Mouse (Mus musculus): ENCODE measurements around the gene Cnot6. TPM values are rescaled to one million over a fixed set of nuclear protein-coding genes. Genes with fewer than 3 reads are reported as not detected.
A peak's percentile ranks its signal among the peaks of the same experiment; 100 is the strongest.

The Cnot6 gene
- total RNA-seq (2021), result 10 to 100 TPM; 48.3 to 48.8 TPM
- long read RNA-seq, full-length matches to known transcripts, result 36 of 41 reads
- long read RNA-seq, partial matches to known transcripts, result 2 of 41 reads
- long read RNA-seq, other reads (novel, unspliced or antisense), result 3 of 41 reads

DNA sequence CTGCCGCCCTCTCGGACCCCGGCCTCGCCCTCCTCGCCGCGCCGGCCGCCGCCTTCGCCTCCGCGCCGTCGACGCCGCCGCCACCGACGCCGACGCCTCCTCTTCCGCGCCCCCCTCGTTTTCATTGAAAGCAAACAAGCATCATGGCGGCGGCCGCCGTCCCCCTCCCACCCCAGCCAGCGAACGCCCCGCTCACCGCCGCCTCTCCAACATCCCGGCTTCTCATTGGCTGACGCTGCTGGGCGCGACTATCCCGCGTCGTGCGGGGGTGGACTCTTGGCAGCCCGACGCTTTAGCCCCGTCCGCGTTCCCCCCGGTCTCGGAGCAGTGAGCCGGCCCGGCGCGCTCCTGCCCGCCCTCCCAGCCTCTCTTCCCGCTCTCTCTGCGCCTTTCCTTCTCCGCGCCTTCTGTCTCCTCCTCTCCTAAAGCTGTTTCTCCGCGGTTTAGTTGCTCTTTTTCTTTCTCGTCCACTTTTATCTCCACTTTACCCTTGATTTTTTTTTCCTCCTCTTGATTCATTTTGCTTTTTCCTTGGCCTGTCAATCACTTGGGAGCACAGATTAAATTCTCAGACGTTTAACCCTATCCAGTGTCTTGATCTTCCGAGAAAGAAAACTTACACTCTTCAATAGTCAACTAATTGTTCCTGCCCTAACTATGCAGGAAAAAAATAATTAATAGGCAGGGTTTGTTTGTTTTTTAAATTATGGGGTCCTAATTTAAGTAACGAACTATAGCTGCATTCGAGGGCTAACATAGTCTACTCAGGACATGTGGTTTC is at the start of gene Cnot6:
TSS of gene Cnot6 (minus strand) at position 169 of the 781 bp plus-strand sequence.
- peak; percentile 97 for DNase-seq (ENCODE audit: low spot score in 2 of 2)

DNA sequence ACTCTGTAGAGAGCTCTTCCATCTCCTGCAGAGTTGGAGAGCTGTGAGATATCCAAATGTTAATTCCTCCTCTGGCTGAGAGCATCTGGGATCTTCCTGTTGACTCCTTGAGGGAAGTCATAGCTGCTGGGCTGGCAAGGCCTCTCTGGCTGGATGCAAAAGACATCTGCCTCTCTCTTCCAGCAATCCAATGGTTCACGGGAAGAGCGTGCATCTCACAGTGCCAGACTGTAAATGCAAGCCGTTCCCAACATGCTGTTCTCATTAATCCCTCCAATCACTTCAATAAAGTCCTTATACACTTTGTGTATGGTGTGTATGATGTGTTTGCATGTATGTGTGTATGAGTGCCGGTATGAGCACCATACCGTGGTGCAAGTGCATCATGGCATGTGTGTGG is 48.6 kb upstream of the Cnot6 start:
- DNase-seq (ENCODE audit: low spot score in 2 of 2), result no peak

DNA sequence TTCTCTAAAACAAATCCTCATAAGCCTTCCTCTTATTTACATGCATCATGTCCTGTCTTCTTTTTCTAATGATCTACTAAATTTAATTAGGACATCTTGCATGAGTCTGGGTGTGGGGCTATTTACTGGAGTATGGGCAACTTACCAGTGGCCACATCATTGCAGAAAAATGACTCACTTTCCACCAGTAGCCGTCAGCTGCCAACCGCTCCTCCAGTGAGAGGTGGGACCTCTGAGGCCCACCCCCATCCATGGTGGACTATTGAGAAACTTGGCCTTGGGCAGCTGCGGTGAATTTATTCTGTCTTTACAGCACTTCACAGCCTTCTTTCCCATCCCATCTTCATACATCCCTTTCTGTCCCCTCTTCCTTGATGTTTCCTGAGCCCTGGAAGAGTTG is 45.6 kb upstream of the Cnot6 start:
- DNase-seq (ENCODE audit: low spot score in 2 of 2), result no peak

DNA sequence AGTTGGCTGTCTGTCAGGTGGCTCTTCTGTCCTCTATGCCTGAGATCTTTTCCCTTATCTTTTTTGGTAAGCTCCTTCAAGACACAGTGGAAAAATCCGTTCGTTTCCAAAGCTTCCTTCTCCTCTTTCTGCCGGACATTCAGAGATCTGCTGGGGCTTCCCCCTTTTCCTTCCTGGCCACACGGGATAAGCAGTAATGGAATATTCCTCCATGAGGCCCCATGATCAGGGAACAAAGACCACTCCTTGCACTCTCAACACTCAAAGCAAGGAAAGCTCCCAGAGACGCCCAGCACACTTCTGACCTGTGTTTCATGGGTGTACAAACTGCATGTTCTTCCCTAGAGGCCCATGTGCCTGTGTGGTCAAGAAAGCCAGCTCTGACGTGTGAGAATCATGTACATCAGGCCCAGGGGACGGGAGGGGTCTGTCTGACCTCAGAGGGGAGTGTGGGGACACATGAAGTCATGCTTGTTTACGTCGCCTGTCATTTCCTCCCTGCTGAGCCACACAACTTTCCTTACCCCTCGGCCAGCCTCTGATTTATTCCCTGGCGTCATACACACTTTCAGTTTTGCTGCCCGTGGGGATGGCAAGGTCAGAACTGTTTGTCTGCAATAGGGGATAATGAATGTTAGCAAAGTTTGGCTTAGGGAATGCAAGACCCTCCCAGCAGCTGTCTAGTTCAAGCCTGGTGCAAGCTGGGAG is 42.6 kb upstream of the Cnot6 start:
- no peak for DNase-seq (ENCODE audit: low spot score in 2 of 2)

DNA sequence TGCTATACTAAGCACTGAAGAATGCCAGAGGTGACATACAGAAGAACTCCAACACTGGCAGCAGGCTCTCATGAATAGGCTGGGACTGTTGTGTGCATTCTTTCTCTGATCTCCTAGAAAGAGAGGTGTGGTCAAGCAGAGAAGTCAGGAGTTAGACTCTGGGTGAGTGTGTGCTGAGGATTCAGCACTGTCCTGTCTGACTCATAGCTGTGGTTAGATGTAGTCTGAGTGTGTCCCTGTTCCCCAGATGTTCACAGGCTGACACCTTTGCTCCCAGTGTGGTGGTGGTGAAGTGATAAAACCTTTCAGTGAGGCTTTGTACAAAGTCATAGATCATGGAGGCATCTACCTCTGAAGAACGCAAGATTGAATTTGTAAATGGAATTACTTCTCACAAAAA is 34.2 kb upstream of the Cnot6 start:
- no peak for DNase-seq (ENCODE audit: low spot score in 2 of 2)

DNA sequence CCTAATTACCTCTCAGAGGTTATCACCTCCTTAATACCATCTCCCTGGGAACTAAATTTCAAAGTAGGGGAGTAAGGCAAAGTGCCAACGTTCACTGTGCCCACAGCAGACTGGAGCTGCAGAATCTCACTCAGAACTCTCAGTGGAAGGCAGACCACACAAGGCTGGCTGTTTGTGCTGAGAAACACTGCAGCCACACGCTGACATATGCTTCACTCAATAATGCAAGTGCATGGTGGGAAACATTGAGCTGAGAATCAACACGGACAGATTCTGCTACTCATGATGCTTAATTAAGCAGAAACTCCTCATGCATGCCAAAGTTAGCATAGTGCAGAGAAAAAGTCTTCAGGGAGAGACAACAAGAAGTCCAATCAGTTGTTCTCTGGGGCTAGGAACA is 33.3 kb upstream of the Cnot6 start:
- DNase-seq (ENCODE audit: low spot score in 2 of 2), result peak in 1 of 2 experiments; percentile 19

DNA sequence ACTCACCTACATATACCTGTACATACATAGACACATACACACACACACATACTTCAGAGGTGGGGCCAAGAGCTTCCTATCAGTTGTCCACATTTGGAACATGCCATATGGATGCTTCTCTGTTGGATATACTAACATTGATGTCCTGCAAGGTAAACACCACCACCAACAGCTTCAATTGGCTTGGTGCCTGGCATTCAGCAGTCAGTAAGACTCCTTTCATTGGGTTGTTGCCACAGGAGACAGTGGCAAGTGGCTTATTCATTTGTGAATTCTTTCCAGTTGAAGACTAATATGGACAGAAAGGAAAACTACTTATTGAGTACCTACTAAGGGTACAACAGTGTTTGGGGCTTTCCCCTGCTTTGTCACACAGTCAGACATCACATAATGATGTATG is 32.5 kb upstream of the Cnot6 start:
- no peak for DNase-seq (ENCODE audit: low spot score in 2 of 2)

DNA sequence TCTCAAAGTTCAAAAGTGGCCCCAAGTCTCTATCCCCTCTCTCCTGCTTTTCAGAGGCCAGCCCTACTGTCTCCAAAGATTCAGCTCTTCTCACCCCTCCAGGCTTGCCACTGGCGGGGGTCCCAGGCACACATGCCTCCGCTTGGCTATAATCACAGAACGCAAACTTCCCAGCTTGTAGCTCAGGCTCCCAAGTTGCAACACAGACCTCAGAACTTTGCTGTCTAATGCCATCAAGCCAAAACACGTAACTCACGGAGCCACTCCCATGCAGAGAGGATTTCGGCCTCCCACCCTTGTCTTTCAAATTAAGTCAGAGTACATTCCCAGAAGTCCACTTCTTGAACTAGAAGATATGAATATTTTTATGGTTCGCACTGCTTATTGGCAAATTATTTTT is 31.1 kb upstream of the Cnot6 start:
- DNase-seq (ENCODE audit: low spot score in 2 of 2), result no peak

DNA sequence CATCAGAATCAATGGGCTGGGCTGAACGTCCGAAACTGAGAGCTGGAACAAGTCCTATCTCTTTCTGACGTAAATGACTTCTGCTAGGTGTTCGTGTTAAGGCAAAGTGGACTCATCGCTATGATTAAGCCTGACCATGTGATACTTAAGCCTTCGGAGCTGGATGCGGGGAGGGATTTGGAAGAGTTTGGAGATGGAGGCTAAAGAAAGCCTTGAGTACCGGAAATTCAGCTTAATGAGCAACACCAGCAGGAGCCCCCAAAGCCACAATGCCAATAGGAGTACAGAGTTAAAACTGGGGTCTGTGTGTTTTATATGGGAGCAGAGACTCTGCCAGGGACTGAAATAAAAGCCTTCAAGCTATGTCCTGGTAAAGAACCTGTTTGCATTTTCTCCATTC is 29.7 kb upstream of the Cnot6 start:
- DNase-seq (ENCODE audit: low spot score in 2 of 2), result no peak

DNA sequence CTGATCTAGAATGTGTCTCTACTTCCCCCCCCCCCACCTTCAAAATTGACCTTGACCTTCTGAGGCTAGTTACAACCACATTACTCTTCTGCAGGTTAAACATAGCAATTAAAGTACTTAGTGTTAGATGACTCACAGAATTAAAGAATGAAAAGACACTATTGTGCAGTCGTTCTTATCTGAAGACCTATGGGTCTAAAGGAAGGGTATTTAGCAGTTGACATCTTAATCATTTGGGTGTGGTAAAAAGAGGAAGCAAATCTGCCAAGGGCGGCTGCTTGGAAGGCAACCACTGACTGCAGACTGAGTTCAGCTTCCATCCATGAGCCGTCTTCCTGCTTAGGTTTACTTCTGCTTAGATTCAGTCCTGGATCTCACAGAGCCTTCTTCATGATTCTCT is 27.3 kb upstream of the Cnot6 start:
- DNase-seq (ENCODE audit: low spot score in 2 of 2), result no peak

DNA sequence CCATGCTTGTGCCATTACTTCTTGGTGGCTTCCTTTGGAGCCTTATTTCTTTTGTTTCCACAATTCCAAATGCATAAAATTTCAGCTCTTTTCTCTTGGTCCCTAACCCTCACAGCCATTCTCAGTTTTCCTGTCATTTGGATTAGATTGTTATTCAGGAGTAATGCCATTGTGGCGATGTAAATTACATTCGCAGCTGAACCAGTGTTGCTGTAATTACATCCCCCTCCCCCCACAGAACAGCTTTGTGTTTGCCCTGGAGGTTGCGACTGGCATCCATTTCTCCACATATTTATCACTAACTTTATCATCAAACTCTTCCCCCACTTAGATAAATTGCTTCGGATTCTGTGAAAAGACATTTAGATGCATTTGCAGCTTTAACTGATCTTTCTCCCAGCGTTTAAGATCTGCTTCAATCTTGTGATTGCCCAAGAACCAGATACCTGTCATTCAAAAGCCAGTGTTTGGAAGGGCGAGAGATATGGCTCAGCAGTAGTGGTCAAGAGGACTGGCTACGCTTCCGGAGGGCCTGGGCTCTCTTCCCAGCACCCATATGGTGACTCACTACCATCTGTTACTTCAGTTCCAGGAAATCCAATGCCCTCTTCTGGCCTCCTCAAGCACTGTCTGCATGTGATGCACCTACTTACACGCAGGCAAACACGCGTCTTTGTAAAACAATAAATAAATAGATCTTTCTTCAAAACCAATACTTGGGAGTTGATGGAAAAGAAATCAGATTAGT is 26.3 kb upstream of the Cnot6 start:
- no peak for DNase-seq (ENCODE audit: low spot score in 2 of 2)

DNA sequence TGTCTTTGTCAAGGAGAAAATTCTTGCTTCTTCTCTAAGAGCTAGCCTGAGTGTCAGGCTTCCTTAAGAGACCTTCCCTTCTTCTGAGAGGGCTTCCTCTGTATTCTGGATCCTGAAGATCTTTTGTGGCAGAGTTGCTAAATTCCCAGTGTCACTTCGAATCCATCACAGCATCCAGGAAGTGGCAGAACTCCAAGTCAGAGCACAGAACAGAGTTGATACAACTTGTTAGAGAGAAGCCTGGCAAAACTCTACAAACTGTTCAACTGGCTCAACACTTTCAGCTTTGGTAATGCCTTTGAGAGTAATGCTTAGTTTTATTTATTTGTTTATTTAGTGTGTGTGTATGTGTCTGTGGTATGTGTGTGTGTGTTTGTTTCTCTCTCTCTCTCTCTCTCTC is 25.1 kb upstream of the Cnot6 start:
- no peak for DNase-seq (ENCODE audit: low spot score in 2 of 2)

DNA sequence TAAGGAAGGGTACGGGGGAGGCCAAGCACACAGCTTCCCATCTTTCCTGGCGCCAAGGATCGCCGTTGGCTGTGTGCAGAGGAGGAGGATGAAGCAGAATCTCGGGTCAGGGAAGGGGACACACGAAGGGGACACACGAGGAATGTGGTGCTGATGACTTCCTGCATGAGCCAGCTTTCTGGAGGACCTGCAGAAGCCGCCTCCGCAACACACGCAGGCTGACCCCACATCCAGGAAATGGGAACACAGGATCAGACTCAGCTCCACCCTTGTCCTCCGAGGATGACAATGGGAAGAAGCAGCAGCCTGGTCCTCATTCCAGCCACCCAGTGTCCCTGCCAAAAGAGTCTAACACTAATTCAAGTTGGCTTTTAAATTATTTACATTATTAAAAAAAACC is 22.2 kb upstream of the Cnot6 start:
- no peak for DNase-seq (ENCODE audit: low spot score in 2 of 2)

DNA sequence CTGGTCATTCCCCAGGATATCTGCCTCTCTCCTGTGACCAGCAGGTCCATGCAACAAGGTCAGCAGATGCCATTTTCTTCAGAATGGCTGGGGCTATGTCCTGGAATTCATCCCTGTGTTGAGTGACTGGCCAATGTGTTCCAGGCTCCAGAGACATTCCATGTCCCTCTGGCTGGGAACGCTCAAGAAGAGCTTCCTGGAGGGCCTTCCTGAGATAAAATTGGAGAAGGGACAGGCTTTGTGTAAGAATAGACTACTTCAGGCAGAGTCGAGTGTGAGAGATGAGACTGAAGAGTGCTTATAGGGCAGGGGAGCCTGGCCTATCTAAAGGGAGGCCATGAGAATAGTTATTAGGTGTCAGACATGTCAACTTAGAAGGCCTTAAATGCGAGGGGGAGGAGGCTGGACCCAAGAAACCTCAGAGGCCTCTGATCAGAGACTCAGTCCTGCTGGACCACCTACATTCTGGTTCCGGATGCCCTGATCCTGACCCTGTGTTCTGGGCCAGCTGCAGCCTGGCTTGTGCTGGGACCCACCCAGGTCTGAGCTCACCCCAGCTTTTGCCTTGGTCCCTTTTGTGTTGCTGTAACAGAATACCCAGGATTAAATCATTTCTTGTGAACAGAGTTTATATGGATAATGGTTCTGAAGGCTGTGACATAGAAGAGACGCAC is 17.9 kb upstream of the Cnot6 start:
- no peak for DNase-seq (ENCODE audit: low spot score in 2 of 2)

DNA sequence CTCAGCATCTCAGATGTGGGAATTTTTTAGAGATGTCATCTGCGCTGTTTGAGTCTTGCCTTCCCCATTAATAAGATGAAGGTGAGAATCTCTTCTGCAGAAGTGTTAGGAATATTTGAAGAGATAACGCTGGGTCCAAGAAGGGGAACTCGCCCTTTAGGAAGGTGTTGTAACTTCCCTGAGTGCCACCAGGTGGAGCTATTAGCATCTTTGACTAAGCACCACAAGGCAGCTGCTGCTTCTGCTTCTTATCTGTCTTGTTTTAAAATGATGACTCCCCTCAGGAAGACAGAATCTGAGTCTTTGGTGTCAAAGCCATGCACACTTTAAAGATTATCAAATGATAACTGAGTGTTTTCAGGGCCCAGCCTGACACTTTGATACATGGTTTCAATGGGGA is 15.4 kb upstream of the Cnot6 start:
- peak; percentile 39 to 83 for DNase-seq (ENCODE audit: low spot score in 2 of 2)

DNA sequence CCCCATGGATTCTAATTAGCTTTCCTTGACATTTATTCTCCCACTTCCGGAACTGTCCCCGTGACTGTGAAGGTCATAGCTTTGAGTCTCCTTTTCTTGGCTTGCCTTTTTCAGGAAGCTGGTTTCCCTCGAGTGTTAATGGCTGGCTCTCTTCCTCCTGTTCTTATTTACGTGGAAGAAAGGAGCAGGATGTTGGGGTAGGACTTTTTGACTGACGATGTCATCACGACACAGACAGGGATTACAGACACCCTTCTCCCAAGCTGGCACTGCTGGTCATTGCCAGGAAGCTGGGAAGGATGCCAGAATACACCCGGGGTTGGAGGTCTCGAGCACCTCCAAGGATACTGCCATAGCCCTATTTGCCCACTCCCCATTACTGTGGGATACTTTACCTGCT is 14.3 kb upstream of the Cnot6 start:
- no peak for DNase-seq (ENCODE audit: low spot score in 2 of 2)

DNA sequence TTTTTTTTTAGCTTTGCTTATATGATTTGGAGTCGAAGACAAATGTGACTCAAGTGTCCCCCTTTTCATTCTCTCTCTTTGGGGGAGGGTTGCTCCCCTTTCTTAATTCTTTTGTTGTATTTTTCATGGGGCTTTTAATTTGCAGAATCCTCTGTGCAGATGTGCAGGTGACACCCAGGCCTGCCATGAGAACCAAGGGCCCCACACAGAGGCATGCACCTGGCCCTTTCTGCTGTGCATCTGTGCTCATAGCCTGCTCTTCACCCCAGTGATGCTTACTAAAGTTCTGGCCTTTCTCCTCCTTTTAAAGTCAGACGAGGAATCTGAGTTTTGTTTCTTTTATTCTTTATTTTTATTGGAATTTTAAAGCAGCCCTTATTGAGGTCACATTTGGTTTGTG is 12.2 kb upstream of the Cnot6 start:
- DNase-seq (ENCODE audit: low spot score in 2 of 2), result no peak

DNA sequence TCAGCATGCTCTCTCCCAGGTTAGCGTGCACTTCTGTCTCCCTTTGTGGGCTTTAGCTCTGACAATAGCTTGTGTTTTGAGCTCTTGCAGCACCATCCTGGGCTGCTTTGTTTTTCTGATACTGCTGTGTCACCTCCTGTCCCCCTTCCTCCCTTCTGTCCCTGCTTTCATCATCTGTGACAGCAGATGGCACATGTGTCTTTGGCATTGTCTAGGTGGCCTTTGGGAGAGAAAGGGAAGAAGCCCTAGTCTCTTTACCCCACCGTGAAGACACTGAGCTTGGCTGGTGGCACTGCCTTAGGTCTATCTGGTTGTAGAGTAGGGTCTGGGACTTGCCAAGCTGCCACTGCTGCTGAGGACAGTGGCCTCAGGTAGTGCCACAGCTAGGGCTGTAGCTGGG is 10.8 kb upstream of the Cnot6 start:
- no peak for DNase-seq (ENCODE audit: low spot score in 2 of 2)

DNA sequence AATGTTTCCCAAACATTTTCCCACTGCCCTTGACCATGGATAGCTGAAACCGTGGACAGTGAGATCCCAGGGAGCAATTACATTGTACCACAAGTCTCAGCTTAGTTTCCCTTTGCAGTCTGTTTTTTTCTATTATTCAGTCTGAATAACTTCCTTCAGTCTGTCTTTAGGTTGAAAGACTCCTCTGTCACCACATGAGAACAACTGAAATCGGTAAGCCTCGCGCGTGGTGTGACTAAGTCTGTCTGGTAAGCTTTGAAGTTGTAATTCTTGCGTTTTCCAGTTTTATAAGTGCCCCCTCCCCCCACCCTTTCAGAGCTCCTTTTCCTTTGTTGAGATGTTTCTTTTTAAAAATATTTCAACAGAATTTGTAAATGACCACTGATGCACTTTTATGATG is 10.2 kb upstream of the Cnot6 start:
- no peak for DNase-seq (ENCODE audit: low spot score in 2 of 2)

DNA sequence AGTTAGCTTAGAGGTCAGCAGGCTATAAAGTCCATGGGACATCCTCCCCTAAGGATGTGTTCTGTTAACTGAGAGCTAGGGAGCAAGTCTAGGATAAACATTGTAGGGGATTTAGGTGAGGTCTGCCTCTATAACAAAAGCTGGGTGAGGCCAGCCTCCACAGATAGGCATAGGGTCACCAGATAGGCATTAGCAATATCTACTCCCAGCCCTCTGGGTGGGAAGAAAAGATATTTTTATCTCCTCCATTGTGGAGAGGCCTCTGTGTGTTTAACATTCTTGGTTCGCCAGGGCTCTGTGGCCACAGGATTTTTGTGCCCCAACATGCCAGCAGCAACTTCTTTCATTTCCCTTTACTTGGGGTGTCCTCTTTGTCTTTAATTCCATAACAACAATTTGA is 8.8 kb upstream of the Cnot6 start:
- no peak for DNase-seq (ENCODE audit: low spot score in 2 of 2)

DNA sequence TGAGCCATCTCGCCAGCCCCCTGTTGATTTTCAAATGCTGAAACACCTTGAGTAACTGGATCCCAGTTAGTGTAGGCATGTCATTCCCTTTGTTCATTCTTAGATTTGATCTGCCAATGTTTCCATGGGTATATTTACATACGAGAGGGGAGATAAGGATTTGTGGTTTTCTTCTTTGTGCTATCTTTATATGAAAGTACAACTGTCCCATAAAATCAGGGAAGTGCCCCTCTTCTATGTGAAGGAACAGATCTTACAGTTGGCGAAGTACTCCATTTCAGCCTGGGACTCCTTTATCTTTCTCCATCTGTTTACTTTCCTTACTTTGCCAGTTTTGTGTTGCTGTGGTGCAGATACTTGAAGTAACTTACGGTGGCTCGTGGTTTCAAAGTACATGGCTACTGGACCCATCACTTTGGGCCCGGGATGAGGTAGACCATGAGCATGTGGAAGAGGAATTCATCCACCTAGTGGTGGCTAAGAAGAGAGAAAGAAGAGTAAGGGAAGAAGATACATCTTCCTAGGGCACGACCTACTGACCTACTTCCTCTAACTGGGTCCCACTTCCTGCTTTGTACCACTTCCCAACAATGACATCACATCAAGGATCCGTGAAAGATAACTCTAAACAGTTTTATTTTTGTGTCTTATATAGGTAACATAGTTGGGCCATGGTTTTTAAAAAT is 7.1 kb upstream of the Cnot6 start:
- no peak for DNase-seq (ENCODE audit: low spot score in 2 of 2)
